Mouse (Mus musculus) C2C12 (cell line): ENCODE measurements around the gene Rpl39. TPM values are rescaled to one million over a fixed set of nuclear protein-coding genes. Genes with fewer than 3 reads are reported as not detected.

Experiments used
- H3K27me3 ChIP-seq: one replicate; pipeline ENCODE4 v1.6.1; 2011; ENCODE audit not compliant: control insufficient read depth, insufficient read depth, insufficient read length
- H3K36me3 ChIP-seq: one replicate; pipeline ENCODE4 v1.6.1; 2011; ENCODE audit not compliant: control insufficient read depth, insufficient read depth
- H3K4me3 ChIP-seq: one replicate; pipeline ENCODE4 v1.5.1; 2011; ENCODE audit warnings: mild to moderate bottlenecking, control low read depth; ENCODE audit not compliant: poor library complexity, insufficient read depth, severe bottlenecking
- H3K79me2 ChIP-seq: one replicate; pipeline ENCODE4 v1.6.1; 2011; ENCODE audit not compliant: control insufficient read depth, insufficient read depth
- H3K79me3 ChIP-seq: one replicate; pipeline ENCODE4 v1.6.1; 2011; ENCODE audit warnings: low read depth, control low read depth
- H3ac ChIP-seq: one replicate; pipeline ENCODE3; 2011; ENCODE audit warnings: low read depth; ENCODE audit not compliant: control insufficient read depth, insufficient read length
- CEBPB ChIP-seq: IDR thresholded peaks from one replicate; pipeline ENCODE4 v1.6.1; 2011; ENCODE audit warnings: low read depth, mild to moderate bottlenecking, control low read depth, moderate library complexity
- CTCF ChIP-seq: IDR thresholded peaks from one replicate; pipeline ENCODE4 v1.5.1; 2011; ENCODE audit not compliant: control insufficient read depth, insufficient read depth, insufficient read length
- FOSL1 ChIP-seq: IDR thresholded peaks from one replicate; pipeline ENCODE4 v1.8.0; 2011; ENCODE audit warnings: mild to moderate bottlenecking, low read length; ENCODE audit not compliant: poor library complexity, insufficient read depth, severe bottlenecking
- MAX ChIP-seq: IDR thresholded peaks from one replicate; pipeline ENCODE4 v1.6.1; 2011; ENCODE audit warnings: mild to moderate bottlenecking, control low read depth
- MYOD1 ChIP-seq: IDR thresholded peaks from one replicate; pipeline ENCODE4 v1.6.1; 2011; ENCODE audit warnings: low read depth; ENCODE audit not compliant: control insufficient read depth, insufficient read length
- MYOG ChIP-seq: IDR thresholded peaks from one replicate; pipeline ENCODE4 v1.6.1; 2011; ENCODE audit not compliant: control insufficient read depth, insufficient read length; ENCODE audit errors: extremely low read depth
- USF1 ChIP-seq: IDR thresholded peaks from one replicate; pipeline ENCODE4 v1.6.1; 2011; ENCODE audit warnings: low read depth, mild to moderate bottlenecking, control low read depth, moderate library complexity
- long read RNA-seq, 2 experiments: library from polyadenylated mRNA; unstranded; transcript quantifications; one replicate each; pipeline ENCODE4 v2.0.0; 2019 to 2020
- polyA plus RNA-seq: library from polyadenylated mRNA; unstranded; fragments of >200 nt; fragmentation: generic; extraction: Trizol; gene quantifications from one replicate; pipeline ENCODE4 v1.2.1, GENCODE M21; 2012; ENCODE audit warnings: missing spikeins

The Rpl39 gene
- 2,645 TPM for polyA plus RNA-seq
- long read RNA-seq, experiment 1, transcript Rpl39-201 (3 exons, 612 nt): major isoform, 759 of 761 reads
- long read RNA-seq, experiment 1, partial matches to known transcripts: 0 of 761 reads
- long read RNA-seq, experiment 1, other reads (novel, unspliced or antisense): 2 of 761 reads
- long read RNA-seq, experiment 2, transcript Rpl39-201 (3 exons, 612 nt): major isoform, 325 of 329 reads
- long read RNA-seq, experiment 2, partial matches to known transcripts: 3 of 329 reads
- long read RNA-seq, experiment 2, other reads (novel, unspliced or antisense): 0 of 329 reads

GRCm38 (mm10) chrX:37084927-37085660 lies at the start of gene Rpl39:
TSS of gene Rpl39 (minus strand) at chrX:37085402.
- Histone ChIP-seq H3K4me3 (peak within 1 kb of the TSS; percentile 63), H3ac (peak within 1 kb of the TSS; percentile 89), H3K27me3 (no peaks in the 10 kb centered on the region), H3K79me3 (peaks cover 22% of the 10 kb centered on the region), H3K79me2 (peaks cover 35% of the 10 kb centered on the region), H3K36me3 (peaks cover 40% of the 10 kb centered on the region)
- TF ChIP-seq MAX (peak; percentile 14), MYOG (no peak), CEBPB (no peak), FOSL1 (no peak), CTCF (no peak)

GRCm38 (mm10) chrX:37126671-37127358 lies 41.6 kb upstream of the Rpl39 start, which contains the start of gene Nkap:
TSS of gene Nkap (plus strand) at chrX:37126795.
- peak within 1 kb of the TSS; percentile 59 for H3K4me3 ChIP-seq
- H3K27me3 ChIP-seq: no peaks in the 10 kb centered on the region
- no peaks in the 10 kb centered on the region for H3K36me3 ChIP-seq
- H3K79me2 ChIP-seq: peaks cover 25% of the 10 kb centered on the region
- H3ac ChIP-seq: peak within 1 kb of the TSS; percentile 79
- H3K79me3 ChIP-seq: peaks cover 15% of the 10 kb centered on the region
- TF ChIP-seq FOSL1 (no peak), USF1 (no peak), MYOD1 (no peak), MYOG (no peak)

DNA sequence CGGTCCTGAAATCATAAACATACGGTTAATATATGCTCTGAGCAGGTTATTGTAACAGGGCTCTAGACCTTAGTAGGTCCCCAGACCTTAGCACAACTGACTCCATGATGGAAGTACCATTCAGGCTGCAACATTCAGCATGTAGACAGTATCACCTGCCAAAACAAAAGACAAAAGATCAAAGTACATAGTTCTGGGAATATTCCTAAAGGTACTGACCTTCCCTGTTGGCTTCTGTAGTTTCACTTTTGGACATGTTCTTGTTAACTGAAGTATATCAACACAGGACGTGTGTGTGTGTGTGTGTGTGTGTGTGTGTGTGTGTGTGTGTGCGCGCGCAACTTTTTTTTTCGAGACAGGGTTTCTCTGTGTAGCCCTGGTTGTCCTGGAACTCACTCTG lies 40.3 kb upstream of the Rpl39 start:
- TF ChIP-seq CEBPB: no peak
- TF ChIP-seq USF1: no peak
- TF ChIP-seq FOSL1: no peak
- no peak for TF ChIP-seq MYOG
- no peak for TF ChIP-seq CTCF
- TF ChIP-seq MAX: no peak
- no peak for TF ChIP-seq MYOD1
- Histone ChIP-seq H3ac (no peak overlapping the region), H3K79me2 (peaks cover 25% of the 10 kb centered on the region), H3K27me3 (no peaks in the 10 kb centered on the region), H3K4me3 (no peak overlapping the region), H3K36me3 (no peaks in the 10 kb centered on the region), H3K79me3 (peaks cover 15% of the 10 kb centered on the region)

DNA sequence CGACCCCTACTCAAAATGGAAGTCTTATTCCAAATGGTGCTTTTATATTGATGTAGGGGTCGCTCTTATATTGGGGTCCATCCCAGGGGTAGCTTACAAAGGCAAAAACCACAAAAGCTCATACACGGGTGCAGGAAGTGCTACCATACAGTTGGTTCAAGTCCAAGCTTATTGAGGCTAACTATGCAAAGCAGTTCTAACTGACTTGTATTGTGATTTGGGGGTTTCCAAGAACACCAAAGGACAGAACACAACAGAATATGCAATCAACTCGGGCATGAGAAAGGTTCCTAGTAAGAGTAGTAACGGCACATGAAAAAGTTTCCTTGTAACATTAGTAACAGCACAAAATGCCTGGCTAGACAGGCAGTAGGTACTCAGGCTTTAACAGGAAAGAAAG lies 35.0 kb upstream of the Rpl39 start:
- H3K36me3 ChIP-seq: no peaks in the 10 kb centered on the region
- no peaks in the 10 kb centered on the region for H3K79me2 ChIP-seq

GRCm38 (mm10) chrX:37119585-37119984 lies 34.4 kb upstream of the Rpl39 start:
- TF ChIP-seq MYOG: no peak
- no peak for TF ChIP-seq CTCF
- TF ChIP-seq CEBPB: no peak
- no peak for TF ChIP-seq MAX
- no peak for TF ChIP-seq MYOD1
- no peak for TF ChIP-seq FOSL1
- TF ChIP-seq USF1: no peak
- no peaks in the 10 kb centered on the region for H3K36me3 ChIP-seq
- H3K79me3 ChIP-seq: no peaks in the 10 kb centered on the region
- peaks cover 16% of the 10 kb centered on the region for H3K27me3 ChIP-seq
- no peak overlapping the region for H3ac ChIP-seq
- no peak overlapping the region for H3K4me3 ChIP-seq
- no peaks in the 10 kb centered on the region for H3K79me2 ChIP-seq

More for the DNA sequence above, 35.0 kb upstream of the Rpl39 start:
- no peaks in the 10 kb centered on the region for H3K79me3 ChIP-seq
- no peak overlapping the region for H3ac ChIP-seq
- TF ChIP-seq USF1: no peak
- TF ChIP-seq CTCF: no peak
- no peak for TF ChIP-seq MYOD1
- no peak for TF ChIP-seq FOSL1
- TF ChIP-seq MAX: no peak
- no peak for TF ChIP-seq CEBPB
- no peak for TF ChIP-seq MYOG
- H3K4me3 ChIP-seq: no peak overlapping the region
- peaks cover 15% of the 10 kb centered on the region for H3K27me3 ChIP-seq
